Mouse (Mus musculus) liver, embryonic 14.5 days (tissue): ENCODE measurements around the gene Olfr1061.
"Not testable (repeated sequence)": the region's sequence is repeated elsewhere in the genome, so short reads cannot be mapped to it uniquely, and the experiment has no call there.

Experiments
- CTCF ChIP-seq: IDR thresholded peaks from 2 replicates; pipeline ENCODE4 v1.5.1; 2016; ENCODE audit warnings: antibody characterized with exemption, low read depth, control low read depth
- EP300 ChIP-seq: IDR thresholded peaks from 2 replicates; pipeline ENCODE4 v1.6.1; 2016; ENCODE audit warnings: antibody characterized with exemption, low read depth

- TF ChIP-seq CTCF, EP300: not testable (repeated sequence)
Observed at GRCm38 (mm10) chr2:86428511-86428910, 14.7 kb upstream of the Olfr1061 start.
